Mouse (Mus musculus) lung, postnatal 36 days (tissue): ENCODE measurements around the gene Isl2.

Source experiments
- DNase-seq: peaks from one replicate; pipeline ENCODE4 v3.0.0; 2022; ENCODE audit warnings: mixed read lengths

The Isl2 gene

DNA sequence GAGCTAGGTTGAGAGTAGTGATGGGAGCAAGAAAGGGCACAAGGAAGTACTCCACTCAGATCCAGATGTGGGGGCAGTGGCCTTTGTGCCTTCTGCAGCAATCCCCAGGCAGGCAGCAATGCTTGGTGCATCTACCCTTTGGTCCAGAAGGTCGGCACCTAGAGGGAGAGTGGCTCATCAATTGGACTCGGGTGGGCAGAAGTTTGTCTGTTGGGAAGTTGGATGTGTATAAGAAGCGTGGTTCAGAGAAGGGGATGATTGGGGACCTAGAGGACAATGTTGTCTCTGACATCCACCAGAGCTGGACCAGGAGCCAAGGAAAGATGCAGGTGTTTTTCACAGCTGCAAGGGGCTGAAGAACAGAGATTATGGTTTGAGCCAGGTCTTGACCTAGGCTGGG lies 10.4 kb downstream of the Isl2 start:
- DNase-seq, result no peak

DNA sequence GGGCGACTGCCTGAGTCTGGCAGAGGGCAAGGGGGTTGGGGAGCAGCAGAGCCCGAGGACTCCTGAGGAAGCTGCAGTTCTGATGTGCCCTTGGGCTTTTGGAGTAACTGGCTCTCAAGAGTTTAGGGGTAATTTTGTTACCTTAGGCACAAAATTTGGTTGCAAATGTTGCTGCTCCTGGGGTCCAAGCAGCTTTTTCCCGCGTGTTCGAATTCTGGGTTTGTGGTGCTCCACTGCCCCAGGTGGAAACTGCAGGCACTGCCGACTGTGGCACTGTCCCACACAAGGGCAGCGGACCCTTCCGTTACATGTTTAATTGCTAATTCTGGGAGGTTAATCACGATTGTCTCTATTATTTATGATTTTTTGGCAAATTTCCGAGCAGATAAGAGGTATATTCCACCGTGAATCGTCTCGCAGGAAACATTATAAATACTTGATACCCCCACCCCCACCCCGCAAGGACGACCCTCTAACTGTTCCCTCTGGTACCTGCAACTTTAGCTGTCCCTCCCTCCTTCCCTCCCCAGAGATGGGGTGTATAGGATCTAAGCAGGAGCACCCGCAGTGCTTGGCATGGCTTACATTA lies 10.9 kb downstream of the Isl2 start:
- no peak for DNase-seq

DNA sequence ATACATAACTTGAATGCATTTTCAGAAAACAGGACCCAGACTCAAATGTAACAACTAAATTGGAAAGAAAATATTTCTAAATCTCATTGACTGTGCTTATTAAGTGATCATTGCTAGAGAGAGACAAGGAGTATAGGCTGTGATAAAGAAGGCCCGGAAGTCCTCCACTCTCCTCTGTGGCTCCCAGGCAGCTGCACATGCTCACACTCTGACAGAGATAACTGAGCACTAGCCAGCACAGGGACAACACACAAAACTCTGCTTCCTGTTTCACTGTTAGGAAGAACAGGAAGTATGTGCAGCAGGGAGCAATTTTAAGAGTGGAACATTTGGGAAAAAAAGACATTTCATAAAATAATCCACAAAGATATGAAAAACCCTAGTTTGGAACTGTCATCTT lies 16.5 kb downstream of the Isl2 start:
- DNase-seq, result no peak

GRCm38 (mm10) chr9:55560960-55561359 lies 22.5 kb downstream of the Isl2 start:
- peak; percentile 58 for DNase-seq

DNA sequence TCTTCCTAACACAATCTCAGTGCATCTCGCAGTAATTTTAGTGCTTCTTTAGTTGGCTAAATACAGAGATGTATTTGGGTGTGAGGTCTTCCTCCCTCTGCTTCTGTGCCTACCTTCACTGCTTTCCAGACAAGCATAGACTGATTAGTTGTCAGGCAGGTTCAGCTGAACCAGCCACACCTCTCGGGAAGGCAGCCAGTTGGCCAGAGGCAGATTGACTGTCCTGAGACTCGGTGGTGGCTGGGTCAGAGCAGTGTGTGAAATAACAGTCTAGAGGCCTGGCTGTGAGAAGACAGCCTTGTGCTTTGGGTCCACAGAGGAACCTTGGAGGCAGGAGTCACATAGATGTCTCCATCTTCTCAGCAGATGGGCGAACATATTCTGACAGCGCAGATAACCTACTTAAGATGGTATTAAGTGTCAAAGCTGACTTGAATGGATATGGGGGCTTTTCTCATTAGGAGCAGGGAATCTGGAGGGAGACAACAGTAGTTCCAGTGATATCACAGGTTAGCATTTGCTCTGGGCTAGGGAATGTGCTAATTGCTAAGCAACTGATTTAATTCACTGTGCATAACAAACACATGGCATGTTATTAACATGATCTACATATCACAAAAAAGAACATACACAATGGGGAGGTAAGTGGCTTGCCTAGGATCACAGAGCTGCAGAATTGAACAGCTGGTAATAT lies 30.1 kb downstream of the Isl2 start:
- peak; percentile 46 for DNase-seq

DNA sequence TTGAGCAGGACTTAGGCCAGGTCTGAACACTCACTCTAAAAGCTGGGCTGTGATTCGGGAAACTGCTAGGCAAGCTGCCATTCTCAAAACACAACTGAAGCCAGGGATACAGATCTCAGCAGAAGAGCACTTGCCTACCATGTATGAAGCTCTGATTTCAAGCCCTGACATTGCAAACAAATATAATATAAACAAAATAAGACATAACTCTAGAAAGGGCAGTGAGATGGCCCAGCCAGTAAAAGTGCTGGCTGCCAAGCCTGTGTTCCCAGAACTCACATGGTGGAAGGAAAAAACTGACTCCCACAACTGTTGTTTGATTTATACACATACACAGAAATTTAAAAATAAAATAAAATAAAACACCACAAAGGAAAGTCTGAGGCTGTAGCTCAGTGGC lies 32.6 kb downstream of the Isl2 start:
- DNase-seq, result no peak

DNA sequence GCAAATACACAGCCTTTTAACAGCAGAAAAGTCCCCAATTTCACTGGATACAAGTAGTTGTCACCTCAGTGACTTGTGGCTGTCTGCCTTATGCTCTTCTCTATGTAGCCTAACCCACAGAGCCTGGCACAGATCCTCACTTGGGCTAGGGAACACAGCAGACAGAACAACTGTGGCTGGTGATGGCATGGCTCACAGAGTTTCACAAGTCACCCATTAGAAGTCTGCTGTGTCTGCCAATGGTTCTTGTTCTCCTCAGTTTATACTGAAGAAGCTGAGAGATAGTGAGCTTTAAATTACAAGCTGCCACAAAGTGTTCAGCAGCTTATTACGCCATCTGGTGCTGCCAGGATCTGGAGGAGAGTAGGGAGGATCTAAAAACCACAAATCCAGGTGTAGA lies 38.1 kb downstream of the Isl2 start:
- no peak for DNase-seq

DNA sequence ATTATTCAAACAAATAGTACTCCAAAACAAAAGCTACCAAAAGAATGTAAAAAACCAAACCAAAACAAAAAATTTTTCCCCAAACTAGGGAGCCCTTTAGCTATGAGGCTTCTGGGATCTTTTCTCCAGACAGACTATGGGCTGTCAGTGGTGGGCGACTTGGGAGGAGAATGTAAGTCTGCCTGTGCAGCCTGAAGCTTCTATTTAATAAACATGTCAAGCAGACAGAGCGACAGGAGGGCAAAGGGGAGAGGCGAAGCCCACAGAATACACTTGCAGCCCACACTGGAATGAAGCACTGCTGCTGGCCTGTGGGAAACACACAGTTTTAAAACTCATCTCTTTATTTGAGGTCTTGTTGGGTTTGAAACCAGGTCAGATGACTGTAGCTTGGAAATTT lies 42.9 kb downstream of the Isl2 start:
- no peak for DNase-seq

- no peak for DNase-seq
Observed at GRCm38 (mm10) chr9:55586141-55586540, 47.7 kb downstream of the Isl2 start.
